26 mouse cellular contexts compared by ENCODE assay signal in genomic region chr1:184023971-184024370, GRCm38 (mm10). TPM values are rescaled to one million over a fixed set of nuclear protein-coding genes. Genes with fewer than 3 reads are reported as not detected.
DNase-seq lines count a peak whose midpoint lies in the region; ATAC-seq and TF ChIP-seq lines count a peak whose summit lies in the region.
"Had no signal": no experiment of that assay in that cellular context is flagged by ENCODE, and none has a peak within 500 bp of the region (broad histone marks: within the 10 kb centered on the region; RNA-seq: fewer than 3 reads in every experiment).

No protein-coding gene starts in this region.

- no peak overlapping the region for H3K4me3 ChIP-seq in midbrain, embryonic 10.5 days
- H3K4me3 ChIP-seq in midbrain, postnatal 0 days (ENCODE audit: low read depth, low read length) = no peak overlapping the region
- H3K4me3 ChIP-seq: embryonic facial prominence, embryonic 12.5 days; embryonic facial prominence, embryonic 15.5 days; heart, adult 2 months; heart, embryonic 10.5 days; heart, embryonic 13.5 days; hindbrain, embryonic 12.5 days; hindbrain, embryonic 15.5 days had no signal

- WGBS in midbrain, embryonic 10.5 days = 24% methylated on average over 2 of the region's 2 CpGs
- 31% methylated on average over 2 of the region's 2 CpGs for WGBS in midbrain, postnatal 0 days

- H3K27me3 ChIP-seq in midbrain, embryonic 10.5 days (ENCODE audit: low read depth, poor library complexity, severe bottlenecking) = peaks cover 4% of the 10 kb centered on the region; the same call in 1 of the 2 replicates
- H3K27me3 ChIP-seq in midbrain, postnatal 0 days (ENCODE audit: insufficient read depth, low read length) = no peaks in the 10 kb centered on the region
- H3K27me3 ChIP-seq: embryonic facial prominence, embryonic 12.5 days; embryonic facial prominence, embryonic 15.5 days; heart, embryonic 13.5 days; hindbrain, embryonic 12.5 days; hindbrain, embryonic 15.5 days; Patski had no signal

- H3K36me3 ChIP-seq in midbrain, embryonic 10.5 days = no peaks in the 10 kb centered on the region
- H3K36me3 ChIP-seq in midbrain, postnatal 0 days (ENCODE audit: insufficient read depth, low read length) = no peaks in the 10 kb centered on the region
- H3K36me3 ChIP-seq: embryonic facial prominence, embryonic 12.5 days; embryonic facial prominence, embryonic 15.5 days; G1E; heart, embryonic 10.5 days; heart, embryonic 13.5 days; hindbrain, embryonic 12.5 days; hindbrain, embryonic 15.5 days had no signal

- H3K27ac ChIP-seq in midbrain, embryonic 10.5 days (replicated peaks) = 0 out of 2 replicates have a peak overlapping the region, but pooled peaks have one; percentile 28
- H3K27ac ChIP-seq in midbrain, postnatal 0 days (ENCODE audit: low read depth, low read length) = no peak overlapping the region
- H3K27ac ChIP-seq: embryonic facial prominence, embryonic 12.5 days; embryonic facial prominence, embryonic 15.5 days; heart, adult 2 months; heart, embryonic 10.5 days; heart, embryonic 13.5 days; hindbrain, embryonic 12.5 days; hindbrain, embryonic 15.5 days had no signal

- peaks cover 18% of the 10 kb centered on the region for H3K4me1 ChIP-seq in midbrain, embryonic 10.5 days
- no peaks in the 10 kb centered on the region for H3K4me1 ChIP-seq in midbrain, postnatal 0 days (ENCODE audit: insufficient read depth, low read length)
- H3K4me1 ChIP-seq: embryonic facial prominence, embryonic 12.5 days; hindbrain, embryonic 15.5 days had no signal

- no peaks in the 10 kb centered on the region for H3K9me3 ChIP-seq in midbrain, embryonic 10.5 days (replicated peaks)
- H3K9me3 ChIP-seq in midbrain, postnatal 0 days (ENCODE audit: low read length) = no peaks in the 10 kb centered on the region
- H3K9me3 ChIP-seq: embryonic facial prominence, embryonic 12.5 days; embryonic facial prominence, embryonic 15.5 days; heart, embryonic 10.5 days; heart, embryonic 13.5 days; hindbrain, embryonic 12.5 days; hindbrain, embryonic 15.5 days had no signal

- no peak for TF ChIP-seq CTCF in midbrain, postnatal 0 days (IDR thresholded peaks at IDR 0.05)

- no peak overlapping the region for H3K9ac ChIP-seq in midbrain, postnatal 0 days (replicated peaks; ENCODE audit: low read length, poor library complexity, severe bottlenecking)
- H3K9ac ChIP-seq: embryonic facial prominence, embryonic 12.5 days; embryonic facial prominence, embryonic 15.5 days; forebrain, postnatal 0 days; heart, embryonic 13.5 days; hindbrain, embryonic 12.5 days; hindbrain, embryonic 15.5 days had no signal

- H3K4me2 ChIP-seq in midbrain, postnatal 0 days (ENCODE audit: low read depth, low read length, poor library complexity, severe bottlenecking) = no peak overlapping the region
- H3K4me2 ChIP-seq: embryonic facial prominence, embryonic 12.5 days; embryonic facial prominence, embryonic 15.5 days; heart, embryonic 13.5 days; hindbrain, embryonic 12.5 days; hindbrain, embryonic 15.5 days had no signal

- no peak for DNase-seq in midbrain, embryonic 10.5 days (ENCODE audit: low spot score)
- DNase-seq in midbrain, postnatal 0 days (ENCODE audit: low spot score) = no peak
- peak; percentile 51 for DNase-seq in thymus, postnatal 4 days
- no peak for DNase-seq in thymus, postnatal 36 days
- DNase-seq in ZHBTc4 (ENCODE audit: low read depth, low spot score) = peak; percentile 41
- DNase-seq: adrenal gland, adult 2 months; adrenal gland, postnatal 14 days; B cell, adult 2 months; cerebellum, adult 11 months; cerebellum, adult 2 months; cerebellum, adult 9-11 months; cerebellum, postnatal 25 days; forebrain, postnatal 0 days; gastrocnemius, postnatal 25 days; heart, adult 2 months; heart, postnatal 14 days had no signal

- no peak for ATAC-seq in midbrain, postnatal 0 days (ENCODE audit: low FRiP score)
- no peak for ATAC-seq in monocyte, adult 5-6 weeks (replicated peaks; ENCODE audit: insufficient number of reproducible peaks, low FRiP score, low TSS enrichment, poor library complexity, severe bottlenecking)
- ATAC-seq: forebrain, embryonic 14.5 days; forebrain, postnatal 0 days; Patski had no signal

RNA-seq across cellular contexts. Expression of gene 1700056E22Rik, which starts 10.1 kb away (rescaled TPM):
- polyA plus RNA-seq in midbrain, embryonic 10.5 days (2016; fragmentation: Nextera tagmentation; extraction: Ambion mirVana) = 2.0 and 2.1 TPM in 2 replicates
- total RNA-seq in midbrain, postnatal 0 days (2014; rRNA removed) = 1.1 and 1.6 TPM in 2 replicates
- 1.2 and 1.4 TPM in 2 replicates for polyA plus RNA-seq in midbrain, postnatal 0 days (2015; fragmentation: Nextera tagmentation; extraction: Ambion mirVana)
- 1.3 to 6.6 TPM (median 1.8 TPM) in 3 replicates for total RNA-seq in monocyte, adult 5-6 weeks (2017)
- total RNA-seq: forebrain, postnatal 0 days; G1E had no signal
- polyA plus RNA-seq: G1E had no signal

RNA-seq across cellular contexts. Expression of gene Dusp10, which starts 10.9 kb away (rescaled TPM):
- 6.6 and 9.0 TPM in 2 replicates for polyA plus RNA-seq in midbrain, embryonic 10.5 days (2016; fragmentation: Nextera tagmentation; extraction: Ambion mirVana)
- 10.5 and 11.4 TPM in 2 replicates for total RNA-seq in midbrain, postnatal 0 days (2014; rRNA removed)
- polyA plus RNA-seq in midbrain, postnatal 0 days (2015; fragmentation: Nextera tagmentation; extraction: Ambion mirVana) = 4.5 and 6.0 TPM in 2 replicates
- total RNA-seq in monocyte, adult 5-6 weeks (2017) = 11.6 to 25.0 TPM (median 22.9 TPM) in 3 replicates
- polyA plus RNA-seq: G1E had no signal

Comparison
In these comparisons a context has a peak if more than half of its experiments do, and no peak if none do; other contexts are left out.
1. DNase-seq: peak in thymus, postnatal 4 days (single experiment) and ZHBTc4 (single experiment); none in midbrain, embryonic 10.5 days (single experiment), midbrain, postnatal 0 days (single experiment) and thymus, postnatal 36 days (0 of 2).